Mouse (Mus musculus): ENCODE results near the gene Tnr. TPM values are rescaled to one million over a fixed set of nuclear protein-coding genes. Genes with fewer than 3 reads are reported as not detected.

Tnr gene
- total and polyA plus RNA-seq, 3 experiments: 0.01 TPM; not detected in 2

GRCm38 (mm10) chr1:159861782-159862474, 338.4 kb downstream of the Tnr start:
- Histone ChIP-seq H3K27ac (ENCODE audit: control insufficient read depth, low read depth, low read length) (no peak overlapping the region), H3K27me3 (ENCODE audit: control insufficient read depth in 1 of 2, insufficient read depth in 2 of 2, low read length in 2 of 2) (no peaks in the 10 kb centered on the region), H3K9me3 (replicated peaks; ENCODE audit: insufficient read depth, low read length) (no peaks in the 10 kb centered on the region), H3K4me3 (ENCODE audit: control insufficient read depth in 1 of 2, insufficient read depth in 1 of 2, low read depth in 2 of 2, low read length in 2 of 2) (no peak overlapping the region), H3K79me2 (ENCODE audit: control insufficient read depth, insufficient read depth, low read length, poor library complexity) (no peaks in the 10 kb centered on the region), H3K9ac (ENCODE audit: control insufficient read depth, low read depth, low read length, poor library complexity, severe bottlenecking) (no peak overlapping the region), H3K4me1 (ENCODE audit: control insufficient read depth in 1 of 2, insufficient read depth in 2 of 2, low read length in 2 of 2) (no peaks in the 10 kb centered on the region), H3K36me3 (ENCODE audit: control insufficient read depth in 1 of 2, insufficient read depth in 2 of 2, low read length in 2 of 2) (no peaks in the 10 kb centered on the region)
- DNase-seq (ENCODE audit: low read depth, low spot score): no peak
- TF ChIP-seq CHD2 (IDR thresholded peaks at IDR 0.05; ENCODE audit: low read length): no peak
- no peak for TF ChIP-seq GATA1 (IDR thresholded peaks at IDR 0.05; ENCODE audit: low read depth, low read length)
- TF ChIP-seq MEF2A (IDR thresholded peaks at IDR 0.05; ENCODE audit: extremely low read depth, insufficient replicate concordance, low read depth, low read length, poor library complexity, severe bottlenecking): no peak
- no peak for TF ChIP-seq SIN3A (IDR thresholded peaks at IDR 0.05; ENCODE audit: low read length)
- no peak for TF ChIP-seq ETS1 (IDR thresholded peaks at IDR 0.05; ENCODE audit: low read depth, low read length)
- no peak for TF ChIP-seq MAFK (IDR thresholded peaks at IDR 0.05; ENCODE audit: borderline replicate concordance, low read depth, low read length)
- no peak for TF ChIP-seq MAZ (IDR thresholded peaks at IDR 0.05; ENCODE audit: low read depth, low read length)
- no peak for TF ChIP-seq HCFC1 (IDR thresholded peaks at IDR 0.05; ENCODE audit: low read depth, low read length)
- TF ChIP-seq MXI1 (IDR thresholded peaks at IDR 0.05; ENCODE audit: low read depth, low read length): no peak
- no peak for TF ChIP-seq E2F4 (IDR thresholded peaks at IDR 0.05; ENCODE audit: borderline replicate concordance, low read depth, low read length)
- no peak for TF ChIP-seq TCF12 (IDR thresholded peaks at IDR 0.05; ENCODE audit: low read depth, low read length)

GRCm38 (mm10) chr1:159865696-159866095, 342.1 kb downstream of the Tnr start:
- Histone ChIP-seq H3K27ac (ENCODE audit: control insufficient read depth, low read depth, low read length) (no peak overlapping the region), H3K9ac (ENCODE audit: control insufficient read depth, low read depth, low read length, poor library complexity, severe bottlenecking) (no peak overlapping the region), H3K79me2 (ENCODE audit: control insufficient read depth, insufficient read depth, low read length, poor library complexity) (no peaks in the 10 kb centered on the region), H3K27me3 (ENCODE audit: control insufficient read depth in 1 of 2, insufficient read depth in 2 of 2, low read length in 2 of 2) (no peaks in the 10 kb centered on the region), H3K36me3 (ENCODE audit: control insufficient read depth in 1 of 2, insufficient read depth in 2 of 2, low read length in 2 of 2) (no peaks in the 10 kb centered on the region), H3K4me3 (ENCODE audit: control insufficient read depth in 1 of 2, insufficient read depth in 1 of 2, low read depth in 2 of 2, low read length in 2 of 2) (no peak overlapping the region), H3K9me3 (replicated peaks; ENCODE audit: insufficient read depth, low read length) (no peaks in the 10 kb centered on the region), H3K4me1 (ENCODE audit: control insufficient read depth in 1 of 2, insufficient read depth in 2 of 2, low read length in 2 of 2) (no peaks in the 10 kb centered on the region)
- TF ChIP-seq ZKSCAN1 (IDR thresholded peaks at IDR 0.05; ENCODE audit: low read depth, low read length) (no peak), E2F4 (IDR thresholded peaks at IDR 0.05; ENCODE audit: borderline replicate concordance, low read depth, low read length) (no peak), CHD1 (IDR thresholded peaks at IDR 0.05; ENCODE audit: low read depth, low read length) (no peak), RAD21 (IDR thresholded peaks at IDR 0.05; ENCODE audit: low read depth, low read length) (no peak), ZNF384 (IDR thresholded peaks at IDR 0.05; ENCODE audit: low read depth, low read length) (no peak), BHLHE40 (IDR thresholded peaks at IDR 0.05; ENCODE audit: borderline replicate concordance, low read depth, low read length) (no peak), MAX (IDR thresholded peaks at IDR 0.05; ENCODE audit: low read length) (no peak)
- no peak for DNase-seq (ENCODE audit: low read depth, low spot score)
